Mouse (Mus musculus) liver, embryonic 15.5 days (tissue): ENCODE results near the gene Wnt4. TPM values are rescaled to one million over a fixed set of nuclear protein-coding genes. Genes with fewer than 3 reads are reported as not detected.

Experiments used
- ATAC-seq: fragments of 200-750 bp; cut with Nextera tagmentation; 2 replicates; pipeline ENCODE4 v1.8.0; 2017; ENCODE audit warnings: moderate number of reproducible peaks, mild to moderate bottlenecking, moderate library complexity; ENCODE audit not compliant: insufficient read depth
- H3K27ac ChIP-seq: fragments of 300-500 bp; sonication (generic); replicated peaks from 2 replicates; pipeline ENCODE4 v1.5.1; 2015; ENCODE audit warnings: mild to moderate bottlenecking, inconsistent platforms
- H3K27me3 ChIP-seq: fragments of 300-500 bp; sonication (generic); 2 replicates; pipeline ENCODE4 v1.6.1; 2015; ENCODE audit warnings: mild to moderate bottlenecking, inconsistent platforms
- H3K36me3 ChIP-seq: fragments of 300-500 bp; sonication (generic); replicated peaks from 2 replicates; pipeline ENCODE4 v1.6.1; 2015; ENCODE audit warnings: moderate library complexity, mild to moderate bottlenecking, inconsistent platforms
- H3K4me1 ChIP-seq: fragments of 300-500 bp; sonication (generic); replicated peaks from 2 replicates; pipeline ENCODE4 v1.6.1; 2015; ENCODE audit warnings: inconsistent platforms
- H3K4me2 ChIP-seq: fragments of 300-500 bp; sonication (generic); 2 replicates; pipeline ENCODE4 v1.6.1; 2015; ENCODE audit warnings: moderate library complexity, mild to moderate bottlenecking, inconsistent platforms
- H3K4me3 ChIP-seq: fragments of 300-500 bp; sonication (generic); replicated peaks from 2 replicates; pipeline ENCODE4 v1.5.1; 2015; ENCODE audit warnings: mild to moderate bottlenecking, inconsistent platforms
- H3K9ac ChIP-seq: fragments of 300-500 bp; sonication (generic); 2 replicates; pipeline ENCODE4 v1.6.1; 2015; ENCODE audit warnings: moderate library complexity, mild to moderate bottlenecking, inconsistent platforms
- H3K9me3 ChIP-seq: fragments of 300-500 bp; sonication (generic); replicated peaks from 2 replicates; pipeline ENCODE4 v1.6.1; 2016; ENCODE audit warnings: inconsistent platforms
- WGBS: fragments of 180-500 bp; shearing (Covaris S2); methylation state at CpG from one replicate; pipeline ENCODE4 v1.1.7; 2015; ENCODE audit warnings: mixed read lengths; ENCODE audit not compliant: insufficient replicate concordance; 5-methylcytosine and 5-hydroxymethylcytosine counted together
- polyA plus RNA-seq: library from polyadenylated mRNA; unstranded; fragments of >200 nt; fragmentation: Nextera tagmentation; extraction: Ambion mirVana; gene quantifications from 2 replicates; pipeline ENCODE4 v1.2.1, GENCODE M21; 2015

Gene Wnt4
- polyA plus RNA-seq, 1 experiment from 2014 or later = 0.15 TPM

- Histone ChIP-seq H3K4me2 (no peak overlapping the region), H3K36me3 (no peaks in the 10 kb centered on the region), H3K9ac (no peak overlapping the region), H3K9me3 (no peaks in the 10 kb centered on the region), H3K4me3 (no peak overlapping the region), H3K27ac (no peak overlapping the region), H3K4me1 (no peaks in the 10 kb centered on the region), H3K27me3 (no peaks in the 10 kb centered on the region)
- 56% methylated on average over 8 of the region's 8 CpGs for WGBS
- ATAC-seq = no peak
Observed at GRCm38 (mm10) chr4:137255568-137255967, 21.7 kb upstream of the Wnt4 start.

- Histone ChIP-seq H3K4me1 (no peaks in the 10 kb centered on the region), H3K4me3 (no peak overlapping the region), H3K4me2 (no peak overlapping the region), H3K9me3 (no peaks in the 10 kb centered on the region), H3K9ac (no peak overlapping the region), H3K36me3 (no peaks in the 10 kb centered on the region), H3K27me3 (no peaks in the 10 kb centered on the region), H3K27ac (no peak overlapping the region)
- no peak for ATAC-seq
- whole genome bisulfite sequencing = 58% methylated on average over 6 of the region's 6 CpGs
Observed at GRCm38 (mm10) chr4:137261826-137262225, 15.5 kb upstream of the Wnt4 start.

- ATAC-seq = no peak
- 51% methylated on average over 13 of the region's 13 CpGs for WGBS
- Histone ChIP-seq H3K36me3 (no peaks in the 10 kb centered on the region), H3K27me3 (peaks cover 7% of the 10 kb centered on the region), H3K4me1 (no peaks in the 10 kb centered on the region), H3K4me3 (no peak overlapping the region), H3K9ac (no peak overlapping the region), H3K4me2 (no peak overlapping the region), H3K9me3 (no peaks in the 10 kb centered on the region), H3K27ac (no peak overlapping the region)
Observed at GRCm38 (mm10) chr4:137264066-137264465, 13.2 kb upstream of the Wnt4 start.

GRCm38 (mm10) chr4:137265116-137265515 is 12.2 kb upstream of the Wnt4 start:
- WGBS = 69% methylated on average over 5 of the region's 5 CpGs
- no peak for ATAC-seq
- no peaks in the 10 kb centered on the region for H3K9me3 ChIP-seq

GRCm38 (mm10) chr4:137268541-137268940 is 8.7 kb upstream of the Wnt4 start:
- H3K4me2 ChIP-seq = no peak overlapping the region
- WGBS = 65% methylated on average over 8 of the region's 8 CpGs
- H3K36me3 ChIP-seq = no peaks in the 10 kb centered on the region
- no peaks in the 10 kb centered on the region for H3K4me1 ChIP-seq
- peaks cover 24% of the 10 kb centered on the region for H3K27me3 ChIP-seq
- no peak overlapping the region for H3K27ac ChIP-seq
- H3K9ac ChIP-seq = no peak overlapping the region
- no peaks in the 10 kb centered on the region for H3K9me3 ChIP-seq
- H3K4me3 ChIP-seq = no peak overlapping the region
- ATAC-seq = no peak

More at GRCm38 (mm10) chr4:137265116-137265515, 12.2 kb upstream of the Wnt4 start:
- H3K4me1 ChIP-seq = no peaks in the 10 kb centered on the region
- peaks cover 13% of the 10 kb centered on the region for H3K27me3 ChIP-seq
- no peaks in the 10 kb centered on the region for H3K36me3 ChIP-seq
- H3K4me2 ChIP-seq = no peak overlapping the region
- H3K4me3 ChIP-seq = no peak overlapping the region
- H3K9ac ChIP-seq = no peak overlapping the region
- no peak overlapping the region for H3K27ac ChIP-seq

- peaks cover 56% of the 10 kb centered on the region for H3K27me3 ChIP-seq
Observed at GRCm38 (mm10) chr4:137271856-137272255, 5.4 kb upstream of the Wnt4 start.

GRCm38 (mm10) chr4:137274304-137274703 is 3.0 kb upstream of the Wnt4 start:
- H3K4me3 ChIP-seq = no peak overlapping the region
- WGBS = 5% methylated on average over 6 of the region's 6 CpGs
- H3K4me1 ChIP-seq = peaks cover 8% of the 10 kb centered on the region; the same call in 1 of the 2 replicates
- no peaks in the 10 kb centered on the region for H3K9me3 ChIP-seq
- no peak overlapping the region for H3K9ac ChIP-seq
- no peaks in the 10 kb centered on the region for H3K36me3 ChIP-seq
- peaks cover 73% of the 10 kb centered on the region for H3K27me3 ChIP-seq
- no peak for ATAC-seq
- no peak overlapping the region for H3K4me2 ChIP-seq
- H3K27ac ChIP-seq = no peak overlapping the region

More at GRCm38 (mm10) chr4:137271856-137272255, 5.4 kb upstream of the Wnt4 start:
- H3K4me2 ChIP-seq = no peak overlapping the region
- H3K4me1 ChIP-seq = no peaks in the 10 kb centered on the region
- H3K27ac ChIP-seq = no peak overlapping the region
- no peak for ATAC-seq
- no peak overlapping the region for H3K4me3 ChIP-seq
- no peaks in the 10 kb centered on the region for H3K36me3 ChIP-seq
- H3K9ac ChIP-seq = no peak overlapping the region
- no peaks in the 10 kb centered on the region for H3K9me3 ChIP-seq
- whole genome bisulfite sequencing = 65% methylated on average over 8 of the region's 8 CpGs

GRCm38 (mm10) chr4:137276443-137277165 is 685 bp upstream of the Wnt4 start:
- peaks cover 8% of the 10 kb centered on the region; the same call in 1 of the 2 replicates for H3K4me1 ChIP-seq
- no peak overlapping the region for H3K9ac ChIP-seq
- H3K4me3 ChIP-seq = peak overlapping the region; percentile 41
- H3K27me3 ChIP-seq = peaks cover 88% of the 10 kb centered on the region
- H3K36me3 ChIP-seq = no peaks in the 10 kb centered on the region
- H3K27ac ChIP-seq = no peak overlapping the region
- peak overlapping the region; percentile 58 for H3K4me2 ChIP-seq
- ATAC-seq = no peak
- WGBS = 2% methylated on average over 46 of the region's 46 CpGs
- no peaks in the 10 kb centered on the region for H3K9me3 ChIP-seq

- H3K27ac ChIP-seq = no peak overlapping the region
- H3K4me3 ChIP-seq = peak overlapping the region; percentile 41
- H3K9ac ChIP-seq = no peak overlapping the region
- no peaks in the 10 kb centered on the region for H3K36me3 ChIP-seq
- 1% methylated on average over 69 of the region's 71 CpGs for WGBS
- peak overlapping the region; percentile 58 for H3K4me2 ChIP-seq
- peaks cover 8% of the 10 kb centered on the region; the same call in 1 of the 2 replicates for H3K4me1 ChIP-seq
- no peaks in the 10 kb centered on the region for H3K9me3 ChIP-seq
- H3K27me3 ChIP-seq = peaks cover 95% of the 10 kb centered on the region
- no peak for ATAC-seq
Observed at GRCm38 (mm10) chr4:137277600-137278143, 383 bp downstream of the Wnt4 start.

GRCm38 (mm10) chr4:137278144-137279040 is 1.1 kb downstream of the Wnt4 start:
- ATAC-seq = no peak
- no peaks in the 10 kb centered on the region for H3K9me3 ChIP-seq
- H3K4me3 ChIP-seq = peak overlapping the region; percentile 41; the same call in 1 of the 2 replicates
- peaks cover 8% of the 10 kb centered on the region; the same call in 1 of the 2 replicates for H3K4me1 ChIP-seq
- H3K27me3 ChIP-seq = peaks cover 99% of the 10 kb centered on the region
- H3K4me2 ChIP-seq = peak overlapping the region; percentile 58
- H3K9ac ChIP-seq = no peak overlapping the region
- H3K36me3 ChIP-seq = no peaks in the 10 kb centered on the region
- WGBS = 6% methylated on average over 22 of the region's 22 CpGs
- no peak overlapping the region for H3K27ac ChIP-seq

GRCm38 (mm10) chr4:137279346-137279745 is 2.1 kb downstream of the Wnt4 start:
- no peak overlapping the region for H3K4me3 ChIP-seq
- no peaks in the 10 kb centered on the region for H3K9me3 ChIP-seq
- no peak overlapping the region for H3K27ac ChIP-seq
- ATAC-seq = no peak
- H3K9ac ChIP-seq = no peak overlapping the region
- peaks cover 99% of the 10 kb centered on the region for H3K27me3 ChIP-seq
- WGBS = 26% methylated on average over 5 of the region's 5 CpGs
- no peak overlapping the region for H3K4me2 ChIP-seq
- H3K4me1 ChIP-seq = peaks cover 8% of the 10 kb centered on the region; the same call in 1 of the 2 replicates
- no peaks in the 10 kb centered on the region for H3K36me3 ChIP-seq
